Mouse (Mus musculus): Measurements from ENCODE around the gene Kif26b.

The Kif26b gene

DNA sequence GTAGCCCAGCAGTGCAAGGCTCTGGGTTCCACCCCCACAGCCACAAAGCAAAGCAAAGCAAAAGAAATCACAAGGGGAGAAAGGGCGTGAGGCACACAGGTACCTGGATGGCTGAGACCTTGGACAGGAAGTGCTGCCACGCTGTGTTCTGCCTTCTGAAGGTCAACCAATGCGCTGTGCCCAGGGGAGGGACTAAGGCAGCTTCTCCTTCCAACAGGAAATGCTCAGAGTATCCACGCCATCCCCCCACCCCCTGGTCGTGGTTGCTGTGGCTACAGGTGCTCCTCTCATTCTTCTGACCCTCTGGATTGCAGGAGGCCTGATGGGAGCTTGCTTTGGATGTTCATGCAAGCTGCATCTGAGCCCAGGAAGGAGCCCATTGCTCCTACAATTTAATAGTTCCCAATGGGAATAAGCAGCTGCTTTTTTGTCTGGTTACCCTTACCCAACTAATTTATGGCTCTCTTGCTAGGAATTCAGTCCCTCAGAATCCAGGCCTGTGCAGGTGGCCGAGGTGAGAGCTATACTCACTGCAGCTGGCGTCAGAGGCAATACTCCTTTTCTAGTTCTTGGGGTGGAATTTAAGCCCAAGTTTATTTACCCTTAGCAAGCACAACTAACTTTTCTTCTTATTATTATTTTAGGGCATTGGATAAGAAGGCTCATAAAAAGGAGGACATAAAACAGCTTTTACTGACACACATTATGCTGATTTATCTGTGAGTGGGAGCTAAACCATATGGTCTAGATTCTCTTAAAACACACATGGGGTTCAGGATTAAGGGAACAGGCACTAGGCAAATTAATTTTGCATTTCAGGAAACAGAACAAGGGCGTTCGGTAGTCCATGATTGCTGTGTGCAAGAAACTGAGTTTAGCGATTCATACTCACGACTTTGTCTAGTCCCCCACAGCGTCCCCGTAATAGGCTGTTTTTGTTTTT, 61.6 kb downstream of the Kif26b start:
- DNase-seq (ENCODE audit: low spot score in 2 of 2), result no peak

DNA sequence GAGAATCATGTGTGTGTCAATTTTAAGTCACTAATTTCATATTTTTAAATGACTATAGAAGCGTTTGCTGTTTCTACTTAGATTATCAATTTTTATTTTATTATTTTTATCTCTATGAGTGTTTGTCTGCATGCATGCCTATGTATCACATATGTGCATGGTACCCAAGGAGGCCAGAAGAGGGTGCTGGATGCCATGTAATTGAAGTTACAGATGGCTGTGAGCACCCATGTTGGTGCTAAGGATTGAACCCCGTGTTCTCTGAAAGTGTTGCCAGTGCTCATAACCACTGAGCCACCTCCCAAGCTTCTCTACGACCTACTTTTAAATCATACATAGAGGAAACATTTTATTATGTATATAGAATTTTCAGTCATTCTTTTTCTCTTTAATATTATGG, 68.2 kb downstream of the Kif26b start:
- no peak for DNase-seq (ENCODE audit: low spot score in 2 of 2)

- DNase-seq (ENCODE audit: low spot score in 2 of 2), result no peak
Measured at GRCm38 (mm10) chr1:178597757-178598156, 68.8 kb downstream of the Kif26b start.

- DNase-seq (ENCODE audit: low spot score in 2 of 2), result peak in 1 of 2 experiments; percentile 5
Measured at GRCm38 (mm10) chr1:178600851-178601569, 72.1 kb downstream of the Kif26b start.

GRCm38 (mm10) chr1:178609151-178609775, 80.3 kb downstream of the Kif26b start:
- DNase-seq (ENCODE audit: low spot score in 2 of 2), result no peak

- DNase-seq (ENCODE audit: low spot score in 2 of 2), result no peak
Measured at GRCm38 (mm10) chr1:178611512-178611911, 82.6 kb downstream of the Kif26b start.

DNA sequence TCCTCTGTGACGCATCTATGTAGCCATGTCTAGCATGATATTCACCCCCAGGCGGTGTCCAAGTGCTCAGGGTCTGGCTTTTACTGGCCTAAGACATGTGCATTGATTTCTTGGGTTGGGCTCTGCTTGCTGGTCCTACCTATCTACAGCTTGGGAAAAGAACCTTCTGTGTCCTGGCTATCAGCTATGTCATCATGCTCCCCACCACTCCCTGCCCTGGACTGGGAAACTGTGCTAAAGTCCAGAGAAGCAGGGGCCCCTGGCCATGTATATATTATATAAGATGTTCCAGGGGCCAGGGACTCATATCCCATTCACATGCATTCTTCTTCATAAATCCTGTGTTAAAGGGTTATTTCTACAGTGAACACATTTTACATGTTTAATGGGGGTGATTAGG, 92.4 kb downstream of the Kif26b start:
- no peak for DNase-seq (ENCODE audit: low spot score in 2 of 2)

- no peak for DNase-seq (ENCODE audit: low spot score in 2 of 2)
Measured at GRCm38 (mm10) chr1:178623889-178624288, 95.0 kb downstream of the Kif26b start.

DNA sequence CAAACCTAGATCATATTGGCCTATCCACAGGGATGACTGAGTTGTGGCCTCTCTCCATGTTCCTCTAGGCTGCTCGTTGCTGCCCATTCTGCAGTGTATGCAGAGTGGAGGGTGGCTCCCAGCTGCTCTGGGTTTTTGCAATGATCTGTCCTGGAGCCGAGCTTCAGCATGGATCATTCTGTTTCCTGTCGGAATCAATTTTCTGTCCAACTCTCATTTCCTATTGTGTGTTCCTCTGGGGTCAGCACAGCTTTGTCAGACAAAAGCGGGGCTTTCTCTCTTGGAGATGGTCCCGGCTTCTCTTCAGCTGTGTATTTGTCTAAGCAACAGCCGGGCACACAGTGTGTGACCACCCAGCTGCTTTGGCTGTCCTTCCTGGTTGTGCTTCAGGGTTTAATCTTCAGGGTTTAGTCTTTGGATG, 98.0 kb downstream of the Kif26b start:
- no peak for DNase-seq (ENCODE audit: low spot score in 2 of 2)

- no peak for DNase-seq (ENCODE audit: low spot score in 2 of 2)
Measured at GRCm38 (mm10) chr1:178630042-178630441, 101.1 kb downstream of the Kif26b start.

- no peak for DNase-seq (ENCODE audit: low spot score in 2 of 2)
Measured at GRCm38 (mm10) chr1:178631863-178632262, 102.9 kb downstream of the Kif26b start.

DNA sequence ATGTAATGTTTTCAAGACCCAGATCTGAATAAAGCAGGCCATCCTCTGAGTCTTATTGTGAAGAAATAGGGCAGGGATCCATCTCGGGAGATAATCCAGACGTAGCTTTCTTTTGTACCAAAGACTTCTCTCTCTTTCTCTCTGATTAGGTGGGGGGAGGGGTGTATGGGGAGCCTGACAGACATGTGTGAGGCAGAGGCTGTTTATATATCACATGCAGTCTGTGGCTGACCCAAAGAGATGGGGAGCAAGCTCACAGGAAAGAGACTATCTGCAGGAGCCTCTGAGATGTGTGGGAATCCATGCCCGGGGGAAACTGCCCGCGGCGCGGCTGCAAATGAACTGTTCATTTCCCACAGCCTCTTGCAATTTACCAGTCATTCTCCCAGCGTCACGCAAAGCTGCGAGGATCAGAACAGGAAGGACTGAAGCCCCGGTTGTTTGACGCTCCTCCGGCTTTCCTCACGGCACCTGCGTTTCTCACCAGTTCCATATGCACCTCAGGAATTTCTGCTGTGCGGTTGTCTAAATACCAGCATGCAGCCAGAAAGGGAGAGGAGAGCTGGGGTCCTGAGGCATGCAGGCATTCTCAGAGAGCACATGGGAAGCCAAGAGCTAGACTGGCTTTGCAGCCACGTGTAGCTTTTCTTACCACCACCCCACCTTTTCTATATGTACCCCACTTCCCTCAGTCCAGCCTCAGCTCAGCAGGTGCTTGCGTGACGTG, 105.6 kb downstream of the Kif26b start:
- no peak for DNase-seq (ENCODE audit: low spot score in 2 of 2)

- DNase-seq (ENCODE audit: low spot score in 2 of 2), result no peak
Measured at GRCm38 (mm10) chr1:178635470-178635869, 106.5 kb downstream of the Kif26b start.

DNA sequence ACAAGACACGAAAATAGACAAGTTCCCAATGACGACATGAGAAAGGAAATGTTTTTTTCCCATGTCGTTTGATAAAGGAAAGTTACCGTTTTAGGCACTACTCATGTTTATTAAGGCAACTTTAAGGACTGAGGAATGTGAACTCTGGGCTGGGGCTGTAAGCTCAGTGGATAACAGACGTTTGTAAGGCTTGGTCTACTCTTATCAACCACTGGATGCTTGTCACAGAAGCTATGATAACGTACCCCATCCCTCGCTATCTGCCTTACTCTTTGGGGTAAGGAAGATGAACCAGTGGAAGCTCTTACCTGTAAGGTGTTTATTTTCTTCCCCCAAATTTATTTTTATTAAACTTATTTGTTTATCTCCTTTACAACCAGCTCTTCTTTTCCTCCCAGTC, 108.4 kb downstream of the Kif26b start:
- DNase-seq (ENCODE audit: low spot score in 2 of 2), result no peak

DNA sequence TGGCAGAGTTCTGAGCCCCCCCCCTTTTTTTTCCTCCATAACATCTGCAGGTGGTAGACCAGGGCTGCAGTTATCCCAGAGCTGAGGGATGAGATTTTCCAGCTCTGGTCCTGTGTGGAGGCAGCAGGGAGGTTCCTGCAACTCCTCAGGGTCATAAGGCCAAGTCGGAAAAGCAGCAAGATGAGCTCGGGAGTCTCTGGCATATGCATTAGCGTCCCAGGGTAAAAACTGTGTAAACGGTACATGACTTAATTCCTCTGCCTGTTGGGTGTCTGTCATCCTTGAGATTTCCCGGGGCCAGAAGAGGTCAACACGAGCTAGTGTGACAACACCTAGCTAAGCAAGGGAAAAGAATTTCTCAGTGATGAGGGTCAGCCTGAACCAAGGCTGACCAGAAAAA, 111.0 kb downstream of the Kif26b start:
- DNase-seq (ENCODE audit: low spot score in 2 of 2), result no peak

- DNase-seq (ENCODE audit: low spot score in 2 of 2), result no peak
Measured at GRCm38 (mm10) chr1:178640719-178641455, 112.0 kb downstream of the Kif26b start.

DNA sequence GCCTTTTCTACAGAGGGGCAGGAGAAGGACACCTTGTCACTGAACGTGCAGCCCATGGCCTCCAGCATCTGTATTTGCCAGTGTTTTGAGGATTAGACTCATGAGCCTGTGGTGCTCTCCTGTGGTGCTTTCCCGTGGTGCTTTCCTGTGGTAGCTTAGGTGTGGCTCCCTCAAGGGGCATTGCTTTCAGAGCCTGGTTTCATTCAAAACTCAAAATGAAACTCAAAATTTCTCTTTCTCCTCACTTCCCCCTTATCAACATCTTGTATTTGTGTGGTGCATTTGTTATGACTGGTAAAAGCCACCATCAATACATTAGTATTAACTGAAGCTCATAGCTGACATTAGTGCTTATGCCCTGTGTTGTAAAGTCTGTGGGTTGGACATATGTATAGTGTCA, 112.9 kb downstream of the Kif26b start:
- no peak for DNase-seq (ENCODE audit: low spot score in 2 of 2)

DNA sequence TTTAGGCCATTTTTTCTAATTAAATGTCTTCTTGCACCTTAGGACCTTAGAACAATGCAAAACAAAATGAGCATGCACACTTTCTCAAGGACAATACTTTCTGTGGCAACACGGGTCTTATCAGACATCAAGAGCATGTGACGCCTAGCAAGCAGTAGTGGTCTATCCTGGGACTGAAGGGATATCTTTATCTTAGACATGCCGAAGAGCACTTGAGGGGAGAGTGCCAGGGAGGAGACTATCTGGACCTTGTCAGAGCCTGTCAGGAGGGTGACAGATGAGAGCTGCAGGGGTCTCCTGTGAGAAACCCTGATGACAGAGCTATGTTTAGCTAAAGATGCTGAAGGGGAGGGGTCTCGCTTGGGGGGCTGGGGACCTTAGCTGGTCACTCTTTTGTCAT, 116.0 kb downstream of the Kif26b start:
- DNase-seq (ENCODE audit: low spot score in 2 of 2), result no peak

DNA sequence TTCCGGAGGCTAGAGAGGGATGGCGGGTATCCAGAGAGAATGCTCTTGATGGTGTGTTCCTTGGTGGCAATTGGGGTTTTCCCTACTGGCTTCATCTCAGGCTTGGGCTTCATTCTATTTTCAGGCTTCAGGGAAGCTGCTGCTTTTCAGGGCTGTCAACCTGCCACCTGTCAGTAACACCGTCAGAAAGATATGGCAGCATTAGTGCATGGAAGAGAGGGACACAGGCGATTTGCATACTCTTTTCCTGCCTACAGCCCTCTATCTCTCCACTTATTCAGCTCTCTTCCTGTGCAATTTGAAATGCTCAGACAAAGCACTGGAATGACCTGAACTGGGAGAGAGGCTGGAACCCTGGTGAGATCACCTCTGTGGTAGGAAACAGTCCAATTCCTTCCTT, 117.7 kb downstream of the Kif26b start:
- peak in 1 of 2 experiments; percentile 5 for DNase-seq (ENCODE audit: low spot score in 2 of 2)

DNA sequence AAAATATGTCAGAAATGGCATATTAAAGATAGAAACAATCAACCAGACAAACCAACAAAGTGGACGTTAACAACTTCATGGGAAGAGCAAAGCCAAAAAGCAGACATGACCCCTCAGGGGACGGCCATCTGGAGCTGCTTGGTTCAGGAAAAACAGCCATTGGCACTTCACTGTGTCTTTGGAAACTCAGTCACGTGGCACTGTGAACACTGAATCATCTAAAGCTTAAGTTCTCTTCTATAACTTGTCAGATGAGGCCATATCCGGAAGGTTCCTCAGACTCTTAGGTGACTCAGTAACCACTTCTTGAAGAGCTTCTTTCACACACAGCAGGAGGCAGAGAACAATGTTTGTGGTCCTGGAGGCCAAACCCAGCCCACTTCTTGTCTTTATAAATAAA, 126.6 kb downstream of the Kif26b start:
- DNase-seq (ENCODE audit: low spot score in 2 of 2), result no peak

DNA sequence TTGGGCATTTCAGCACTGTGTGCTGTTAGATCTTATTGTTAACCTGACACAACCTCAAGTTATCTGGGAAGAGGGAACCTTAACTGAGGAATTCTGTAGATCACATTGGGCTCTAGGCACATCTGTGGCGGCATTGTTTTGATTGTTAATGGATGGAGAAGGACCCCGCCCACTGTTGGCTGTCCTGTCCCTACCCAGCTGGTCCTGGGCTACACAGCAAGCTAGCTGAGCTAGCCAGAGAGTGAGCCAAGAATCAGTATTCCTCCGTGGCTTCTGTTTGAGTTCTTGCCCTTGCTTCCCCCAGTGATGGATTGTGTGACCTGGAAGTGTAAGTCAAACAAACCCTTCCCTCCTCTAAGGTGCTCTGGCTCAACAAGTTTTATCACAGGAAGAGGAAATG, 132.1 kb downstream of the Kif26b start:
- no peak for DNase-seq (ENCODE audit: low spot score in 2 of 2)
